Mouse (Mus musculus): ENCODE results near the gene Olfr1217.
"Not testable (repeated sequence)": the region's sequence is repeated elsewhere in the genome, so short reads cannot be mapped to it uniquely, and the experiment has no call there.

The Olfr1217 gene

GRCm38 (mm10) chr2:89031965-89032364, at the start of gene Olfr1217:
Gene Olfr1217, minus strand, starts transcription at chr2:89032065.
- no peak for DNase-seq (ENCODE audit: low spot score in 2 of 2)

DNA sequence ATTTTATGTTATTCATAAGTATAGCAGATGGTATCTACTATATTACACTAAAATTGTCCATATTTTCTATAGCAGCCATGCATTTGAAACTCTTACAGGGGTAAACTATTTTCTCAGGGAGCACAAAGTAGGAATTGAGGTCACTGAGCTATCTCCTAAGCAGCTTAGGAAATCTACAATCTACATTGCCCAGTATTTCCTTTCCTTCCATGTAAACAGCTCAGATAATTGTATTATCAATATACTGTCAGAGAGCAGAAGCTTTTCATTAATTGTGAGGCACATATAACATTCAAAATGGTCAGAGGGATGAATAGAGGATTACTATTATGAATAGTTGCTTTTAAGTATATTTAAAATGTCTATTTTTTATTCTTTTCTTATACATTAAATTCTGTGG, 49.6 kb upstream of the Olfr1217 start:
- DNase-seq (ENCODE audit: low spot score in 2 of 2), result no peak

DNA sequence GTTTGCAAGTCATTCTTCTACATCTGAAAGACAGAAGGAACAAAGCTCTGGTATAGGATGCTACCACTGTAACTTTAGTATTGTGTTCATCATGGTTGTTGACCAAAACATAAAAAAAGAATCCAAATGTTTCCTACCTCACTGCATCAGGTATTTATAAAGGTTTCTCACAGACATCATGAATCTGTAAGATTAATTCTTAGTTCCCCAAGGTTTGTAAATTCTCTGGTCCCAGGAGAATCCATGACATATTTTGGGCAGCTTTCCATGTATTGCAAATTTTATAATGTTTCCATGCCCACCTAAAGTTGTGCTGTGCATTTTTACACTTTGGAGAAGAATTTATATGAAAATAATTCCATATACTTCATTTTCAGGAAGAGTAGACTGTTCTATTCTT, 29.2 kb upstream of the Olfr1217 start, which contains the start of gene Olfr1218:
Gene Olfr1218, minus strand, starts transcription at position 101 of the 400 bp plus-strand sequence.
- no peak for DNase-seq (ENCODE audit: low spot score in 2 of 2)

DNA sequence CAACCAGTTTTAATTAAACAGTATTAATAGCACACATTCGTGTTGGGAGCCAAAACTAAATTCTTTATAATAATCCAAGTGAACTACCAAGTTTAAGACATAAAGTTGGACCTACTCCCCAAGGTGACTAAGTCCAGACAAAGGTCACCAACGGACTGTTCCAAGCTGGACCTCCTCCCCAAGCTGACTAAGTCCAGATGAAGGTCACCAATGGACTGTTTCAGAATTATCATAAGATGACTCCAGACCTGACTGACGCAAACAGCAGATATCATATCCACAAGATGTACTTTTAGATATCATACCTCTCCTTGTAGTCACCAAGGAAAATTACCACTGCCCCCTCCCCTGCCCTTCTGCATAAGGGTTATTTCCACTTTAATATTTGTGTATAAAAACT, 10.4 kb downstream of the Olfr1217 start:
- not testable (repeated sequence) for DNase-seq (ENCODE audit: low spot score in 2 of 2)

DNA sequence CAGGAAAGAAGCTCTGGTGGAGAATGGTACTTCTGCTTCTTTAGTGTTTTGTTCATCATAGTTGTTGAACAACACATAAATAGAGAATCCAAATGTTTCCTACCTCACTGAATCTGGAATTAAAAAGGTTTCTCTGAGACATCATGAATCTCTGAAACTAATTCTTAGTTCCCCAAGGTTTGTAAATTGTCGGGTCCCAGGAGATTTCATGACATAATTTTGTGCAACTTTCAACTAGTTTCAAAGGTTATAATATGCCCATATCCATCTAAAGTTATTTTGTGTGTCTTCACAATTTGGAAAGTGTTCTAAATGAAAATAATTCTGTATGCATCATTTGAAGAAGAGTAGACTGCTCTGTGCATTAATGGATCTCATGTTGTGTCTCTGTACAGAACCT, 13.6 kb downstream of the Olfr1217 start, which contains the start of gene Olfr1216:
Gene Olfr1216, minus strand, starts transcription at position 101 of the 400 bp plus-strand sequence.
- DNase-seq (ENCODE audit: low spot score in 2 of 2), result no peak

GRCm38 (mm10) chr2:89006873-89007272, 25.0 kb downstream of the Olfr1217 start, which contains the start of gene Olfr1215:
Gene Olfr1215, minus strand, starts transcription at chr2:89006973.
- DNase-seq (ENCODE audit: low spot score in 2 of 2), result no peak

- DNase-seq (ENCODE audit: low spot score in 2 of 2), result no peak
These were observed 39.3 kb downstream of the Olfr1217 start, which contains the start of gene Olfr1214 for GRCm38 (mm10) chr2:88992553-88992952. Gene Olfr1214, minus strand, starts transcription at chr2:88992653.

- DNase-seq (ENCODE audit: low spot score in 2 of 2), result no peak
These were observed 51.7 kb downstream of the Olfr1217 start, which contains the start of gene Gm13762 for GRCm38 (mm10) chr2:88980181-88980580. Gene Gm13762, minus strand, starts transcription at chr2:88980281.
